Mouse (Mus musculus): ENCODE data around the gene Ankrd34a.

DNA sequence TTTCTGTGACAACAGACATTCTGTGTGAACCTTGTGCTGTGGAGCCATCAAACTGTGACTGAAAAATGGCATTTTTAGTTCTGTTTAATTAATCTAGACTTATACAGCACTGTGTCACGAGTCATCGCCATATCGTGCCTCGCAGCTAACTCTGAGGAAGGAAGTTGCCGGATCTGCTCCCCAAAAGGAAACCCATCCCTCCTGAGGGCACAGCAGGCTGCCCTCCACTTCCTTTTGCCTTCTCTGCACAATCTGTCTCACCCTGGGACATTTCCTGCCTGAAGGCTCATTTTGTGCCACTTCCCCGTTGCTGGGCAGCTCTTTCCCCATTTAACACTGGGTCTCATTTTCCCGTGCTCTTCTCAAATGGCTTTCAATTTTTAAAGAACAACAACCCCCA, 31.8 kb upstream of the Ankrd34a start:
- TF ChIP-seq CTCF (conservative IDR thresholded peaks at IDR 0.05; ENCODE audit: low read length) (no peak), NANOG (IDR thresholded peaks at IDR 0.05; ENCODE audit: borderline replicate concordance, low read length) (no peak), POU5F1 (IDR thresholded peaks at IDR 0.05; ENCODE audit: borderline replicate concordance, low read length) (no peak)

All from E14TG2a.4 (cell line).